Mouse (Mus musculus) G1E (cell line): ENCODE data around the gene Atrnl1.

Source experiments
- CTCF ChIP-seq: IDR thresholded peaks from 2 replicates; pipeline ENCODE4 v1.5.1; 2012; ENCODE audit warnings: low read depth, low read length, inconsistent platforms, mixed read lengths
- GATA1 ChIP-seq: IDR thresholded peaks from 2 replicates; pipeline ENCODE4 v1.6.1; 2012; ENCODE audit warnings: borderline replicate concordance, low read length, inconsistent platforms, mixed read lengths
- GATA2 ChIP-seq: IDR thresholded peaks from 2 replicates; pipeline ENCODE4 v1.6.1; 2012; ENCODE audit warnings: low read depth, low read length, inconsistent platforms, borderline replicate concordance
- POLR2AphosphoS5 ChIP-seq: IDR thresholded peaks from 2 replicates; pipeline ENCODE4 v1.6.1; 2012; ENCODE audit warnings: low read depth, low read length, inconsistent platforms; ENCODE audit not compliant: insufficient replicate concordance
- TAL1 ChIP-seq: conservative IDR thresholded peaks from 2 replicates; pipeline ENCODE4 v1.6.1; 2012; ENCODE audit warnings: low read depth, low read length, inconsistent platforms, mixed read lengths

DNA sequence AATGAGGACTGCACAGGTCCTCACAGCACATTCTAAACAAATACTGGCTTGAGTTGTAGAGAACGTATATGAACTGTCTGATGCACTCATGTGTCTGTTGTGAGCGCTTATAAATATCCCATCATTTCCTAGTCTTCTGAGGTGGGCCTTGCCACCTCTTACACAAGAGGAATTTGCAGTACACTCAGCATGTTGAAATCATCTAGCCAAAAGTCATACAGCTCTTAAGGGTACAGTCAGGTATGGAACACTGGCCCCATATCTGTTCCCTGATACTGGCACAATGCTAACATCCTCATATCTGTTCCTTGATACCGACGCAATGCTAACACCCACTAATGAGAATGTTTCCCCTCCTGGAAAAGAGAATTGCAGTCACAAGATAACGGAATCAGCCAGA is 488.7 kb downstream of the Atrnl1 start:
- no peak for TF ChIP-seq GATA1
- TF ChIP-seq CTCF: no peak
- TF ChIP-seq GATA2: no peak
- TF ChIP-seq TAL1: no peak
- no peak for TF ChIP-seq POLR2AphosphoS5
